Mouse (Mus musculus): ENCODE data around the gene Meaf6. TPM values are rescaled to one million over a fixed set of nuclear protein-coding genes. Genes with fewer than 3 reads are reported as not detected.
A peak's percentile ranks its signal among the peaks of the same experiment; 100 is the strongest.

Meaf6 gene
- polyA plus RNA-seq, 1 experiment: 39.6 TPM

DNA sequence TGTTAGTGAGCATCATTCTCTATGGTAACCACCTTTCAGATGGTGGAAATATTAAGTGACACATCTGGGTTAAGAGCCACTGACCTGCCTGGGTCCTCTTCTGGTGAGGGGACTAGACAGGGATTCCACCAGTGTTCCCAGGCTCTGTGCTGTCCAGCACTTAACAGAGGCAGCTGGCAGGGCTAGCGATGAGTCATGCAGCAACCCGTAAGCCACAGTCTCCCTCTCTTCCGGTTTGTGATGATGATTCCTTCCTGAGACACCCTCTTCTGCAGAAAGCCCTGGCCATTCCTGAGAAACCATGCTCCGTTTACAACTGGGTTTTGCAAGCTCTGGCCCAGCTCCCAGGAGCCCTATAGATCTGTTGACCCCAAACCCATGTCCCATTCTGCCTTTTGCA is 46.6 kb downstream of the Meaf6 start:
- no peak overlapping the region for H3K9ac ChIP-seq (ENCODE audit: low read depth, poor library complexity, severe bottlenecking)
- no peaks in the 10 kb centered on the region for H3K9me3 ChIP-seq (replicated peaks; ENCODE audit: control insufficient read depth, insufficient read depth, low read length, poor library complexity, severe bottlenecking)
- TF ChIP-seq CTCF (IDR thresholded peaks at IDR 0.05; ENCODE audit: low read depth, low read length) (no peak), EP300 (IDR thresholded peaks at IDR 0.05; ENCODE audit: insufficient read depth, low read depth, low read length) (no peak), POLR2A (IDR thresholded peaks at IDR 0.05; ENCODE audit: insufficient read depth, low read length) (no peak)
- H3K4me1 ChIP-seq (ENCODE audit: control insufficient read depth, insufficient read depth, low read length): peaks cover 9% of the 10 kb centered on the region
- H3K27me3 ChIP-seq (ENCODE audit: control insufficient read depth, insufficient read depth, low read length, poor library complexity, severe bottlenecking): no peaks in the 10 kb centered on the region
- 0 out of 2 replicates have a peak, but pooled peaks cover under 1% of the 10 kb centered on the region for H3K36me3 ChIP-seq (ENCODE audit: control insufficient read depth, insufficient read depth, low read length, poor library complexity, severe bottlenecking)
- no peak overlapping the region for H3K27ac ChIP-seq (ENCODE audit: insufficient read depth, low read length)
- no peak overlapping the region for H3K4me3 ChIP-seq (ENCODE audit: low read depth, low read length)

- Histone ChIP-seq H3K36me3 (ENCODE audit: control insufficient read depth, insufficient read depth, low read length, poor library complexity, severe bottlenecking) (no peaks in the 10 kb centered on the region), H3K4me1 (ENCODE audit: control insufficient read depth, insufficient read depth, low read length) (peaks cover 9% of the 10 kb centered on the region), H3K4me3 (ENCODE audit: low read depth, low read length) (no peak overlapping the region), H3K27me3 (ENCODE audit: control insufficient read depth, insufficient read depth, low read length, poor library complexity, severe bottlenecking) (no peaks in the 10 kb centered on the region), H3K9me3 (replicated peaks; ENCODE audit: control insufficient read depth, insufficient read depth, low read length, poor library complexity, severe bottlenecking) (no peaks in the 10 kb centered on the region), H3K9ac (ENCODE audit: low read depth, poor library complexity, severe bottlenecking) (no peak overlapping the region), H3K27ac (ENCODE audit: insufficient read depth, low read length) (no peak overlapping the region)
- TF ChIP-seq POLR2A (IDR thresholded peaks at IDR 0.05; ENCODE audit: insufficient read depth, low read length) (no peak), CTCF (IDR thresholded peaks at IDR 0.05; ENCODE audit: low read depth, low read length) (peak; percentile 78), EP300 (IDR thresholded peaks at IDR 0.05; ENCODE audit: insufficient read depth, low read depth, low read length) (no peak)
Measured at GRCm38 (mm10) chr4:125132394-125132793, 47.5 kb downstream of the Meaf6 start.

GRCm38 (mm10) chr4:125134192-125134591 is 49.3 kb downstream of the Meaf6 start:
- Histone ChIP-seq H3K27ac (ENCODE audit: insufficient read depth, low read length) (peak overlapping the region; percentile 90), H3K9me3 (replicated peaks; ENCODE audit: control insufficient read depth, insufficient read depth, low read length, poor library complexity, severe bottlenecking) (no peaks in the 10 kb centered on the region), H3K4me3 (ENCODE audit: low read depth, low read length) (no peak overlapping the region), H3K36me3 (ENCODE audit: control insufficient read depth, insufficient read depth, low read length, poor library complexity, severe bottlenecking) (no peaks in the 10 kb centered on the region), H3K27me3 (ENCODE audit: control insufficient read depth, insufficient read depth, low read length, poor library complexity, severe bottlenecking) (no peaks in the 10 kb centered on the region), H3K9ac (ENCODE audit: low read depth, poor library complexity, severe bottlenecking) (no peak overlapping the region), H3K4me1 (ENCODE audit: control insufficient read depth, insufficient read depth, low read length) (peaks cover 9% of the 10 kb centered on the region)
- no peak for TF ChIP-seq CTCF (IDR thresholded peaks at IDR 0.05; ENCODE audit: low read depth, low read length)
- TF ChIP-seq POLR2A (IDR thresholded peaks at IDR 0.05; ENCODE audit: insufficient read depth, low read length): no peak
- peak; percentile 88 for TF ChIP-seq EP300 (IDR thresholded peaks at IDR 0.05; ENCODE audit: insufficient read depth, low read depth, low read length)

- H3K4me1 ChIP-seq (ENCODE audit: control insufficient read depth, insufficient read depth, low read length): peaks cover 9% of the 10 kb centered on the region
- no peak overlapping the region for H3K9ac ChIP-seq (ENCODE audit: low read depth, poor library complexity, severe bottlenecking)
- H3K27me3 ChIP-seq (ENCODE audit: control insufficient read depth, insufficient read depth, low read length, poor library complexity, severe bottlenecking): no peaks in the 10 kb centered on the region
- no peaks in the 10 kb centered on the region for H3K36me3 ChIP-seq (ENCODE audit: control insufficient read depth, insufficient read depth, low read length, poor library complexity, severe bottlenecking)
- H3K27ac ChIP-seq (ENCODE audit: insufficient read depth, low read length): peak overlapping the region; percentile 87
- no peaks in the 10 kb centered on the region for H3K9me3 ChIP-seq (replicated peaks; ENCODE audit: control insufficient read depth, insufficient read depth, low read length, poor library complexity, severe bottlenecking)
- no peak overlapping the region for H3K4me3 ChIP-seq (ENCODE audit: low read depth, low read length)
- TF ChIP-seq CTCF (IDR thresholded peaks at IDR 0.05; ENCODE audit: low read depth, low read length) (no peak), POLR2A (IDR thresholded peaks at IDR 0.05; ENCODE audit: insufficient read depth, low read length) (no peak), EP300 (IDR thresholded peaks at IDR 0.05; ENCODE audit: insufficient read depth, low read depth, low read length) (no peak)
Measured at GRCm38 (mm10) chr4:125134631-125135030, 49.7 kb downstream of the Meaf6 start.

- Histone ChIP-seq H3K4me3 (ENCODE audit: low read depth, low read length) (no peak overlapping the region), H3K27me3 (ENCODE audit: control insufficient read depth, insufficient read depth, low read length, poor library complexity, severe bottlenecking) (no peaks in the 10 kb centered on the region), H3K9me3 (replicated peaks; ENCODE audit: control insufficient read depth, insufficient read depth, low read length, poor library complexity, severe bottlenecking) (no peaks in the 10 kb centered on the region), H3K9ac (ENCODE audit: low read depth, poor library complexity, severe bottlenecking) (no peak overlapping the region), H3K27ac (ENCODE audit: insufficient read depth, low read length) (peak overlapping the region; percentile 74), H3K4me1 (ENCODE audit: control insufficient read depth, insufficient read depth, low read length) (peaks cover 9% of the 10 kb centered on the region), H3K36me3 (ENCODE audit: control insufficient read depth, insufficient read depth, low read length, poor library complexity, severe bottlenecking) (no peaks in the 10 kb centered on the region)
- TF ChIP-seq POLR2A (IDR thresholded peaks at IDR 0.05; ENCODE audit: insufficient read depth, low read length) (no peak), CTCF (IDR thresholded peaks at IDR 0.05; ENCODE audit: low read depth, low read length) (no peak), EP300 (IDR thresholded peaks at IDR 0.05; ENCODE audit: insufficient read depth, low read depth, low read length) (no peak)
Measured at GRCm38 (mm10) chr4:125135076-125135855, 50.3 kb downstream of the Meaf6 start.

DNA sequence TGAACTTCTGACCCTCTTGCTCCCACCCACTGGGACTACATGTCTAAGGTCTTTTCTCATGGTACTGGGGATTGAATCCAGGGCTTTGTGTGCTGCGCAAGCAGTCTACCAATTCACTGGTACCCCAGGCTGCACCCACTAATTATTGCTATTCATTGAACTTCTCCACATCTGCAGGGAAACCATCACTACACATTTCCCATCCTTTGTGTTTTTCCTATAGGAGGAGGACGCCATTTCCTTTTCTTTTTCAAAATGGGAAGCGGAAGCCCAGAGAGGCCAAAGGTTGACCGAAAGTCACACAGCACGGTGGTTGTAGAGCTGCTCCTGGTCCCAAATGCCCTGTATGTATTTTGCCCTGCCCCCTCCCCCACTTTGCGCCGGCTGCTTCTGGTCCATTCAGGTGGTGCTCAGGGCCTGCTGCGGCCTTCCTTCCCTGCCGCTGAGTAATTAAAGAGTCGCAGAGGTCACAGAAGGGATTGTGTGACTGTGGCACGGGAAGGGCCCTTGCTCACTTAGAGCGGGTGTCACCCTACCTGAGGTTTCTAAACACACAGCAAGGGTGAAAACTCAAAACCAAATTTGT is 51.5 kb downstream of the Meaf6 start:
- Histone ChIP-seq H3K27me3 (ENCODE audit: control insufficient read depth, insufficient read depth, low read length, poor library complexity, severe bottlenecking) (no peaks in the 10 kb centered on the region), H3K36me3 (ENCODE audit: control insufficient read depth, insufficient read depth, low read length, poor library complexity, severe bottlenecking) (no peaks in the 10 kb centered on the region), H3K9me3 (replicated peaks; ENCODE audit: control insufficient read depth, insufficient read depth, low read length, poor library complexity, severe bottlenecking) (no peaks in the 10 kb centered on the region), H3K4me1 (ENCODE audit: control insufficient read depth, insufficient read depth, low read length) (peaks cover 9% of the 10 kb centered on the region), H3K4me3 (ENCODE audit: low read depth, low read length) (no peak overlapping the region), H3K27ac (ENCODE audit: insufficient read depth, low read length) (peak overlapping the region; percentile 88), H3K9ac (ENCODE audit: low read depth, poor library complexity, severe bottlenecking) (peak overlapping the region; percentile 7; the same call in 1 of the 2 replicates)
- TF ChIP-seq EP300 (IDR thresholded peaks at IDR 0.05; ENCODE audit: insufficient read depth, low read depth, low read length) (peak; percentile 89), POLR2A (IDR thresholded peaks at IDR 0.05; ENCODE audit: insufficient read depth, low read length) (no peak), CTCF (IDR thresholded peaks at IDR 0.05; ENCODE audit: low read depth, low read length) (no peak)

All from ES-Bruce4 (cell line).